Mouse (Mus musculus): ENCODE measurements around the gene Ppib. TPM values are rescaled to one million over a fixed set of nuclear protein-coding genes. Genes with fewer than 3 reads are reported as not detected.

Gene Ppib
- polyA plus RNA-seq, 1 experiment from 2014 or later, result 543 TPM

- DNase-seq (ENCODE audit: low spot score) (peak; percentile 12), ATAC-seq (replicated peaks; ENCODE audit: insufficient number of reproducible peaks, low FRiP score, low TSS enrichment, low read depth) (no peak)
- no peaks in the 10 kb centered on the region for H3K36me3 ChIP-seq (replicated peaks; ENCODE audit: control insufficient read depth, insufficient read depth, low read depth, low read length)
- no peaks in the 10 kb centered on the region for H3K27me3 ChIP-seq (ENCODE audit: control insufficient read depth, insufficient read depth, low read length)
- no peak overlapping the region for H3K4me3 ChIP-seq (ENCODE audit: low read depth, low read length)
- peak overlapping the region; percentile 31 for H3K27ac ChIP-seq (replicated peaks; ENCODE audit: low read depth, low read length)
- H3K4me1 ChIP-seq (ENCODE audit: control insufficient read depth, insufficient read depth, low read length), result no peaks in the 10 kb centered on the region; the same call in 1 of the 2 replicates
- H3K4me2 ChIP-seq (ENCODE audit: low read depth, low read length), result no peak overlapping the region
- H3K9me3 ChIP-seq (replicated peaks; ENCODE audit: control insufficient read depth, low read length), result no peaks in the 10 kb centered on the region
- peak overlapping the region; percentile 8; the same call in 1 of the 2 replicates for H3K9ac ChIP-seq (replicated peaks; ENCODE audit: low read length)
- 39% methylated on average over 8 of the region's 8 CpGs for WGBS
Measured at GRCm38 (mm10) chr9:66110611-66111379, 50.8 kb downstream of the Ppib start.

DNA sequence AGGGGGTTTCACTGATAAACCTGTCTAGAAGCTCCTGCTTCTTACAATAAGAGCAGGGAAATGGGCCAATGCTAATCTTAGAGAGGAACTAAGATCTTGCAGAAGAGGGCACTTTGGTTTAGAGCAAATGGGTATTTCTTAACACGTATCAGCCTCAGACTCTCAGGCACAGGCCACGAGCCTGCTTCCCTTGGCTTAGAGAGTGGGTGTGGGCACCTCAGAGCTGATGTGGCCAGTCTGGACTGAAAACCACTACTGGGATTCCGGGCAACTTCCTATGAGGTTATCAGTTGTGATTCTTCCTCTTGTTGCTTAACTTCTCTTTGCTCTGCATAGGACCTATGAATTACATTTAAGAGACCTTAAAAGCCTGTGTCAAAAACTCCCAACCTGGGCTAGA is 54.3 kb downstream of the Ppib start:
- H3K9ac ChIP-seq (replicated peaks; ENCODE audit: low read length), result no peak overlapping the region
- no peaks in the 10 kb centered on the region for H3K27me3 ChIP-seq (ENCODE audit: control insufficient read depth, insufficient read depth, low read length)
- H3K4me1 ChIP-seq (ENCODE audit: control insufficient read depth, insufficient read depth, low read length), result no peaks in the 10 kb centered on the region; the same call in 1 of the 2 replicates
- no peak for ATAC-seq (replicated peaks; ENCODE audit: insufficient number of reproducible peaks, low FRiP score, low TSS enrichment, low read depth)
- DNase-seq (ENCODE audit: low spot score), result no peak
- H3K4me3 ChIP-seq (ENCODE audit: low read depth, low read length), result no peak overlapping the region
- no peaks in the 10 kb centered on the region for H3K9me3 ChIP-seq (replicated peaks; ENCODE audit: control insufficient read depth, low read length)
- no peak overlapping the region for H3K27ac ChIP-seq (replicated peaks; ENCODE audit: low read depth, low read length)
- H3K36me3 ChIP-seq (replicated peaks; ENCODE audit: control insufficient read depth, insufficient read depth, low read depth, low read length), result no peaks in the 10 kb centered on the region
- WGBS, result 96% methylated on average over 3 of the region's 3 CpGs
- no peak overlapping the region for H3K4me2 ChIP-seq (ENCODE audit: low read depth, low read length)

Other genes with a start within 250 kb of the Ppib start
- gene Zfp609, start 232.7 kb upstream of the Ppib start, polyA plus RNA-seq (2014; fragmentation: Nextera tagmentation; extraction: Ambion mirVana), result 5.4 and 7.3 TPM in 2 replicates
- 244 and 273 TPM in 2 replicates for gene Pclaf, start 170.0 kb upstream of the Ppib start, polyA plus RNA-seq (2014; fragmentation: Nextera tagmentation; extraction: Ambion mirVana)
- gene Trip4, start 151.4 kb upstream of the Ppib start, polyA plus RNA-seq (2014; fragmentation: Nextera tagmentation; extraction: Ambion mirVana), result 37.9 and 45.5 TPM in 2 replicates
- gene Csnk1g1, start 151.3 kb upstream of the Ppib start, polyA plus RNA-seq (2014; fragmentation: Nextera tagmentation; extraction: Ambion mirVana), result 17.3 and 17.9 TPM in 2 replicates
- 4.1 and 4.7 TPM in 2 replicates for gene Snx22, start 9.5 kb downstream of the Ppib start, polyA plus RNA-seq (2014; fragmentation: Nextera tagmentation; extraction: Ambion mirVana)
- 144 and 148 TPM in 2 replicates for gene Snx1, start 66.4 kb downstream of the Ppib start, polyA plus RNA-seq (2014; fragmentation: Nextera tagmentation; extraction: Ambion mirVana)
- gene Ciao2a, start 66.4 kb downstream of the Ppib start, polyA plus RNA-seq (2014; fragmentation: Nextera tagmentation; extraction: Ambion mirVana), result 184 and 206 TPM in 2 replicates
- 5.7 and 6.2 TPM in 2 replicates for gene Dapk2, start 98.0 kb downstream of the Ppib start, polyA plus RNA-seq (2014; fragmentation: Nextera tagmentation; extraction: Ambion mirVana)

All from embryonic facial prominence, embryonic 11.5 days (tissue).